Mouse (Mus musculus) MN1 (cell line): ENCODE measurements around the gene Ehbp1.

Experiments used
- DNase-seq: peaks from one replicate; pipeline ENCODE4 v3.0.0-alpha.2; 2016; ENCODE audit warnings: low spot score

Ehbp1 gene

GRCm38 (mm10) chr11:22000316-22001076 lies 341.6 kb downstream of the Ehbp1 start:
- DNase-seq, result no peak

GRCm38 (mm10) chr11:21999396-22000315 lies 342.4 kb downstream of the Ehbp1 start:
- DNase-seq, result no peak

DNA sequence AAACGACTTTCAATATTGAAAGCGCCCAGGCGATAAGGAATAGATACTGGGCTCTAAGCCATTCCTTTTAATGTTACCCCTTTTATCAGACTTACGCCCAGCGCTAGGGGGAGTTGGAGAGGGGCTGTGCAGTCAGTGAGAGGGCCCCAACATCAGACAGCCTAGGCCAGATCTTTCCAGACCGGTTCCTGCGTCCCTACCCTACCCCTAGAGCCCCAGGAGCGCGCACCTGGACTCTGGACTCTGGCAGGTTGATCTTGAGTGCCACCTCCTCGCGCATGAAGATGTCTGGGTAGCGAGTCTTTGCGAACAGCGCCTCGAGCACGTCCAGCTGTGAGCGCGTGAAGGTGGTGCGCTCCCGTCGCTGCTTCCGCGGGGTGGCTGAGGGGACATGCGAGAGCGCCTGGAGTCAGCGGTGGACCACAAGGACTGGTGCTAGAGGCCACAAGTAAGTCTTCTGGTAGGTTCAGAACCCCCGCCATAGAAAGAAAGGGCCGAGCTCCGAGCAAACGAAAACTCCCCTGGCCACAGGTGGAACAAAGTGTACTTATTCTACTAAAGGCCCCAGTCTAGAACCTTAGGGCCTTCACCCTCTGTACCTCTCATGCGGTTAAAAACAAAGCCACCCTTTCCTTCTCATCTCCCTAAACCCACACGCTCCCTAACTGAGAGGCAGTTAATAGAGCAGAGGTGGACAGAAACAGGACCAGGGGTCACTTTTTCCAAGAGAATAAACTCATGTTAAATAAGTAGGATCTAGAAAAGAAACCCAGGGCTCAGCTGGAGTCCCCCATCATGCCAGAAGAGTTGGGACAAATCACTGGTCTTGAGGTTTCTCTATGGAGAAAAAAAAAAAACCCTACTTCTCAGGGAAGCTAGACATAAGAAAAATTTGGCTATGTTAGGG lies 343.7 kb downstream of the Ehbp1 start:
- DNase-seq, result no peak

GRCm38 (mm10) chr11:21997561-21998140 lies 344.4 kb downstream of the Ehbp1 start:
- DNase-seq, result no peak

- DNase-seq, result no peak
These were observed 345.2 kb downstream of the Ehbp1 start for GRCm38 (mm10) chr11:21996661-21997560.

DNA sequence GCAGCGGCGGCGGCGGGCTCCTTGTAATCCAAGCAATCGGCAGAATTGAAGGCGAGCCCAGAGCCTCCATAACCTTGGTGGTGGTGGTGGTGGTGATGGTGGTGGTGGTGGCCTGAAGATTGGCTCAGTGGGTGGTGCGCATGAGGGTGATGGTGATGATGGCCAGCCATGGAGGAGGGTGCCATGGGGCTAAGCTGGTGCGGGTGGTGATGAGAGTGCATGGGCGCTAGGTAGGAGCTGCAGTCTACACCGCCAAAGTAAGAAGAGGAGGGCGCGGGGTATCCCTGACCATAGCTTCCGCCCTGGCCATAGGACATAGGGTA lies 345.8 kb downstream of the Ehbp1 start:
- DNase-seq, result no peak

GRCm38 (mm10) chr11:21995534-21996324 lies 346.4 kb downstream of the Ehbp1 start:
- DNase-seq, result no peak

DNA sequence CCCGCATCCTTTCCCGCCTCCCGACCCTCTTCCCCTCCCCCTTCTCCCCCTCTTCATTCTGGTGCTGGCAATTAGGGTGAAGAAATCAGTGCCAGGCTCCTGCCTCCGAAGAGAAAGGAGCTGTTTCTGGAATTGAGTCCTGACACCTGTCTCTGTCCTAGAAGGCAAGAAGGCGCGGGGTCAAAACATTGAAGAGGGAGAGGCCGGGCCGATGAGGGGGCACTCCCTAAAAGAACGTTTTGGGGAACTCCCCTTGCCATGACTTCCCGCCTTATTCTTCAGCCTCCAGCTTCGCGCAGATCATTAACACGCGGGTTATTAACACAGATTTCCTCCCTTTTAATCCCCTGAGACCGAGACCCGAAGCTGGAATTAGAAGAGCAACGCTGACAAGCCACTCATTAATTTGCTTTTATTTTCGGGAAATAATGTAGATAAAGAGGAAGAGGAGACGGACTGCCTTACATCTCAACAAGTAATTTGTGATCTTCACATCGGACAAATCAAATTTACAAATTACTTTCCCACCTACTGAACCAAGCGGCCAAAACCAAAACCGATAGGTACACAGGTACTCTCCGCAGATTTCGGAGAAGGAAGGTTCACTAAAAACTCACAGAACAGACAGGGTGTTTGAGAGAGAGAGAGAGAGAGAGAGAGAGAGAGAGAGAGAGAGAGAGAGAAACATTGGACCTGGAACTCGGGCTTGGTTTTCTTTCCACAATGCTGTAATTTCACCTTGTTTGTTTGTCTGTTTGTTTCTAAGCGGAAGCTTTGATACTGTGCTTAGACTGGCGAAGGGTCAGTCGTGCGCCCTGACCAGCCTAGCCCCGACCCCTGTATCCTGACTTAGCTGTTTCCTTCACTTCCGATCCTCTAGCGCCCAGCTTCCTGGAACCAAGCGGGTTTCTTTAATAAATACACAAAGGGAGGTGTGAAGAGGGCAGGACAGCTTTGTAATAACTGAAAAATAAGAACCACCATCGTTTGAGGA lies 347.4 kb downstream of the Ehbp1 start:
- DNase-seq, result no peak

DNA sequence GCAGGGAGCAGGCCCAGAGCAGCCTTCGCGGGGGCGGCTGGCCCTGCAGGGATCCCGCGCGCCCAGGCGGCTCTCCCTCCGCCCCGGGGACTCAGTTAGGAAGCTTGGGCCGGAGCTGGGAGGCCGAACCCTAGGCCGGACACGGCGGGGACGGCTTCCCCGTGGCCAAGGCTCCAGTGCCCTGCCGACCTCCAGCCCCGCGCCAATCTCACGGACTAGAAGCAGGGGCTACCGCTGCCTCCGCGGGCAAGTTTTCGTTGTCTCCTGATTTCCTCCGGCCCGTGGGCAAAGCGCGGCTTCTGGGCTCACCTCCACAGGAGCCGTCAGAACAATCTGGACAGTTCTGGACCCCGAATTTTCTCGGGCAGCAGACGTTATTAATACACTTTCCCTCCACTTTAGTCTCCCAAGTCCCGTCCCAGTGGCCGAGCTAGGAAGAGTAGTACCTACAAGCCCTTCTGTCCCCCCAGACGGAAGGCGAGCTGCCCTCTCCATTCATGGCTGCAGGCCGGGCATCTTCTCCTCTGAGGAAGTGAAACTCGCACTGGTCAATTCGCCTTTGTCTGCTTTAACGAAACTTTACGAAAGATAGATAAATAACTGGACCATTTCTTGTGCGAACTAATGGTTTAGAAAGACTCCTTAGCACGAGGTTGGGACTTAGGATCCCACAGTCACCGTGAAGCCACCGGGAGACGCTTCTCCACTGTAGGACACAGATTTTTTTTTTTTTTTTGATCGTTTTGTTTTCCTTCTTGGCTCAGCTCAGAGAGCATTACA lies 348.3 kb downstream of the Ehbp1 start:
- no peak for DNase-seq

GRCm38 (mm10) chr11:21992761-21993596 lies 349.1 kb downstream of the Ehbp1 start:
- no peak for DNase-seq

DNA sequence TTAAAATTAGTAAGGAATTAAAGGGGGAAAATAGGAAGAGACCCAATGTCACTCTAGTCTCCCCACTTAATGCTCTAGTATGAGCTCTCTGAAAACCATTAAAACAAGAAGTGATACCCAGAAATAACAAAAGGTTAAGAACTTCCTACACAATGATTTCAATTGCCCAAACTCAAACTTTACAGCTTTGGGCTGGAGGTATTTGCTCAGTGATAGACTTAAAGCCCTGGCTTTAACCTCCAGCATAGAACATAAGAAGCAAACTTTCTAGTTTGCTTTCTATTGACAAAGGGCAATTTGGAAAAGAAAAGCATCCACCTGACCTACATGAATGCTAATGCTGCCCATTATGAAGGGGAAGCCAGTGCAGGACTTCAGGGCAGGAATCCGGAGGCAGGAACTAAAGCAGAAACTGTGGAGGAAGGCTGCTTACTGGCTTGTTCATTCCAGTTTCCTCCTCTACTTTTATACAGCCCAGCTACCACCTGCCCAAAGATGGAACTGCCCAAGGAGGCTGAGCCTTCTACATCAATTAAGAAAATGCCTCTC lies 353.6 kb downstream of the Ehbp1 start:
- DNase-seq, result no peak

- DNase-seq, result no peak
These were observed 357.0 kb downstream of the Ehbp1 start for GRCm38 (mm10) chr11:21985118-21985517.

- DNase-seq, result no peak
These were observed 368.0 kb downstream of the Ehbp1 start for GRCm38 (mm10) chr11:21974005-21974531.

DNA sequence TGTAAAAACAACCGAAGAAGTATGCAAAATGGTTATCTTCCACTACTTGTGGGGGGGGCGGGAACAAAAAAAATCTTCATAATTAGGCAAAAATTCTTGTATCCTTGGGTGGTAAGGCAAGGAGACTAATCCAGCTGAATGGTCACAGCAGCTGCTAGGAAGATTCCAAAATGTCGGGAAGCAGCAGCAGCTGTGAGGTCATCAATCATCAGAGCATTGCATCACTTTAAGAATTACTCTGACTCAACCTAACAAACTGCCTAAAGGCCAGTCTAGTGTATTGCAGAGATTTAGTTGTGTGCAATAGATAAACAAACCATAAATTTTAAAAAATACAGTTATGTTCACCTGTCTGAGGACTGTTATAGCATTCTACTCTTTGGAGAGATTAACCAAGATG lies 368.5 kb downstream of the Ehbp1 start:
- DNase-seq, result no peak

DNA sequence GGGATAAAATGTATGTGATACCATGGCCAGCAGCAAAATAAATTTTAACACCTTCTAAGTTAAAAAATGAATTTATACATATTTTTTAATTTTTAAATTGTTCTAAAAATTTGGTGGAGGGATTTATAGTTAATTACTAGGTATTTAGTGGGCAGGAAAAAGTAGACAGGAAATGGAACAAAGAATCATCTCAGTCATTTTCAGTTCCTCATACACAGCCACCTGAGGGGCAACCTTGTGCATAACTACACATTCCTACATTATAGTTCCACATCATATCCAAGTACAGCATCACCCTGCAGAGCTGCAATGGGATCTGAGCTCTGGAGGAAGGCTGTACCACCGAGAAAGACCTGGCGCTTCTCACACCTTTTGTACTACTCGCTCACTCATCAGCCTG lies 373.2 kb downstream of the Ehbp1 start:
- DNase-seq, result no peak
